ENCODE assay signal across 19 mouse cellular contexts in the genomic region with DNA sequence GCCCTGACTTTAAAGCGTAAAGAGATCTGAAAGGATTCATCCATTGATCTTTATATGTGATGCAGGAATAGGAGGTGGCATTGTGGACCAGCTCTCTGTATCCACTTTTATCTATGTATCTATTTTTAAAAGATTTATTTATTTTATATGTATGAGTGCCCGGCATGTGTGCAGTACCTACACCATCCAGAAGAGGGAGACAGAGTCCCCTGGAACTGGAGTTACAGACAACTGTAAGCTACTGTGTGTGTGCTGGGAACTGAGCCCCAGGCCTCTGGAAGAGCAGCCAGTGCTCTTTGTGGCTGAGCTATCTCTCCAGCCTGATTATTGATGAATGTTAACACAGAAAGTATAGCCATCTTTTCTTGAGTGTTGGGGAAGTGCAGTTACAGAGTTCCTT.
DNase-seq lines count a peak whose midpoint lies in the region; ATAC-seq and TF ChIP-seq lines count a peak whose summit lies in the region.
"Had no signal": no experiment of that assay in that cellular context is flagged by ENCODE, and none has a peak within 500 bp of the region (broad histone marks: within the 10 kb centered on the region; RNA-seq: fewer than 3 reads in every experiment).

No protein-coding gene starts in this region.

- DNase-seq in hindbrain, postnatal 0 days (ENCODE audit: low spot score) = no peak
- no peak for DNase-seq in midbrain, postnatal 0 days (ENCODE audit: low spot score)
- no peak for DNase-seq in midbrain, embryonic 14.5 days
- DNase-seq in Patski (ENCODE audit: low read depth, low spot score) = no peak
- DNase-seq in testis, postnatal 10 days (ENCODE audit: low spot score) = peak; percentile 51
- DNase-seq: adrenal gland, postnatal 10 days; cerebellum, postnatal 36 days; heart, postnatal 36 days; kidney, postnatal 25 days; lung, postnatal 14 days; right cerebral cortex, postnatal 25 days; thymus, postnatal 25 days had no signal

- no peak overlapping the region for H3K4me2 ChIP-seq in hindbrain, postnatal 0 days (ENCODE audit: low read depth, low read length)
- H3K4me2 ChIP-seq in hindbrain, embryonic 12.5 days (replicated peaks) = no peak overlapping the region
- H3K4me2 ChIP-seq in midbrain, postnatal 0 days (ENCODE audit: low read depth, low read length, poor library complexity, severe bottlenecking) = no peak overlapping the region
- no peak overlapping the region for H3K4me2 ChIP-seq in midbrain, embryonic 14.5 days (ENCODE audit: low read length)
- H3K4me2 ChIP-seq: forebrain, embryonic 12.5 days; heart, embryonic 11.5 days; limb, embryonic 13.5 days; midbrain, embryonic 11.5 days had no signal

- no peak overlapping the region for H3K27ac ChIP-seq in hindbrain, postnatal 0 days
- no peak overlapping the region for H3K27ac ChIP-seq in hindbrain, embryonic 12.5 days
- H3K27ac ChIP-seq in midbrain, postnatal 0 days (ENCODE audit: low read depth, low read length) = no peak overlapping the region
- no peak overlapping the region for H3K27ac ChIP-seq in midbrain, embryonic 14.5 days (replicated peaks; ENCODE audit: low read depth, low read length)
- H3K27ac ChIP-seq: forebrain, embryonic 12.5 days; limb, embryonic 13.5 days had no signal

- in situ Hi-C loops in Patski (cut with MboI; ENCODE audit: low pct_unique_long_range_greater_than_20kb) = no loop called here

- TF ChIP-seq CTCF in hindbrain, postnatal 0 days (IDR thresholded peaks at IDR 0.05; ENCODE audit: low read depth) = peak; percentile 34
- peak; percentile 43 for TF ChIP-seq CTCF in midbrain, postnatal 0 days (IDR thresholded peaks at IDR 0.05)
- TF ChIP-seq CTCF in Patski (IDR thresholded peaks at IDR 0.05) = peak; percentile 49

- H3K4me1 ChIP-seq in hindbrain, postnatal 0 days (ENCODE audit: insufficient read depth, low read length) = no peaks in the 10 kb centered on the region
- H3K4me1 ChIP-seq in hindbrain, embryonic 12.5 days = no peaks in the 10 kb centered on the region
- H3K4me1 ChIP-seq in midbrain, postnatal 0 days (ENCODE audit: insufficient read depth, low read length) = no peaks in the 10 kb centered on the region
- no peaks in the 10 kb centered on the region for H3K4me1 ChIP-seq in midbrain, embryonic 14.5 days (ENCODE audit: control insufficient read depth, insufficient read depth, low read length)
- H3K4me1 ChIP-seq: forebrain, embryonic 12.5 days; limb, embryonic 13.5 days had no signal

- no peaks in the 10 kb centered on the region for H3K27me3 ChIP-seq in hindbrain, postnatal 0 days (ENCODE audit: insufficient read depth, low read length)
- H3K27me3 ChIP-seq in hindbrain, embryonic 12.5 days = no peaks in the 10 kb centered on the region
- no peaks in the 10 kb centered on the region for H3K27me3 ChIP-seq in midbrain, postnatal 0 days (ENCODE audit: insufficient read depth, low read length)
- H3K27me3 ChIP-seq in midbrain, embryonic 14.5 days (ENCODE audit: control insufficient read depth, insufficient read depth, low read length) = no peaks in the 10 kb centered on the region
- H3K27me3 ChIP-seq in Patski = no peaks in the 10 kb centered on the region
- H3K27me3 ChIP-seq: forebrain, embryonic 12.5 days; limb, embryonic 13.5 days had no signal

- CTCF ChIA-PET in Patski (lab: Charles Lee) = no interaction called here

- H3K9ac ChIP-seq in hindbrain, postnatal 0 days (replicated peaks; ENCODE audit: low read length) = no peak overlapping the region
- no peak overlapping the region for H3K9ac ChIP-seq in hindbrain, embryonic 12.5 days
- no peak overlapping the region for H3K9ac ChIP-seq in midbrain, postnatal 0 days (replicated peaks; ENCODE audit: low read length, poor library complexity, severe bottlenecking)
- no peak overlapping the region for H3K9ac ChIP-seq in midbrain, embryonic 14.5 days (replicated peaks; ENCODE audit: low read length)
- H3K9ac ChIP-seq: forebrain, embryonic 12.5 days; limb, embryonic 13.5 days had no signal

- 95% methylated on average over 2 of the region's 2 CpGs for WGBS in hindbrain, postnatal 0 days
- WGBS in hindbrain, embryonic 12.5 days = 93% methylated on average over 2 of the region's 2 CpGs
- WGBS in midbrain, postnatal 0 days = 94% methylated on average over 2 of the region's 2 CpGs
- WGBS in midbrain, embryonic 14.5 days = 99% methylated on average over 2 of the region's 2 CpGs

- no peaks in the 10 kb centered on the region for H3K36me3 ChIP-seq in hindbrain, postnatal 0 days (ENCODE audit: insufficient read depth, low read length)
- no peaks in the 10 kb centered on the region for H3K36me3 ChIP-seq in hindbrain, embryonic 12.5 days
- no peaks in the 10 kb centered on the region for H3K36me3 ChIP-seq in midbrain, postnatal 0 days (ENCODE audit: insufficient read depth, low read length)
- H3K36me3 ChIP-seq in midbrain, embryonic 14.5 days (ENCODE audit: control insufficient read depth, insufficient read depth, low read length) = no peaks in the 10 kb centered on the region
- H3K36me3 ChIP-seq: forebrain, embryonic 12.5 days; limb, embryonic 13.5 days had no signal

- ATAC-seq in hindbrain, postnatal 0 days = no peak
- no peak for ATAC-seq in hindbrain, embryonic 12.5 days (ENCODE audit: low FRiP score)
- no peak for ATAC-seq in midbrain, postnatal 0 days (ENCODE audit: low FRiP score)
- ATAC-seq in midbrain, embryonic 14.5 days (ENCODE audit: low FRiP score, low TSS enrichment) = no peak
- ATAC-seq in Patski = no peak
- ATAC-seq in monocyte, adult 5-6 weeks (replicated peaks; ENCODE audit: insufficient number of reproducible peaks, low FRiP score, low TSS enrichment, poor library complexity, severe bottlenecking) = no peak
- ATAC-seq: inflammation-experienced regulatory T-cells, adult 6 months had no signal

- H3K9me3 ChIP-seq in hindbrain, postnatal 0 days (ENCODE audit: low read length) = peaks cover 3% of the 10 kb centered on the region; the same call in 1 of the 2 replicates
- no peaks in the 10 kb centered on the region for H3K9me3 ChIP-seq in hindbrain, embryonic 12.5 days (replicated peaks)
- H3K9me3 ChIP-seq in midbrain, postnatal 0 days (ENCODE audit: low read length) = no peaks in the 10 kb centered on the region
- H3K9me3 ChIP-seq in midbrain, embryonic 14.5 days (ENCODE audit: control insufficient read depth, low read length) = no peaks in the 10 kb centered on the region

- POLR2A ChIA-PET in Patski (lab: Charles Lee) = no interaction called here

- H3K4me3 ChIP-seq in hindbrain, postnatal 0 days (ENCODE audit: low read length) = no peak overlapping the region
- H3K4me3 ChIP-seq in hindbrain, embryonic 12.5 days = no peak overlapping the region
- no peak overlapping the region for H3K4me3 ChIP-seq in midbrain, postnatal 0 days (ENCODE audit: low read depth, low read length)
- H3K4me3 ChIP-seq in midbrain, embryonic 14.5 days (replicated peaks; ENCODE audit: low read depth, low read length) = no peak overlapping the region
- H3K4me3 ChIP-seq: forebrain, embryonic 12.5 days; limb, embryonic 13.5 days had no signal
